Mouse (Mus musculus) embryonic fibroblast, embryonic 13.5 days (primary cell): ENCODE measurements around the gene Eef1akmt3. TPM values are rescaled to one million over a fixed set of nuclear protein-coding genes. Genes with fewer than 3 reads are reported as not detected.
"Not testable (repeated sequence)": the region's sequence is repeated elsewhere in the genome, so short reads cannot be mapped to it uniquely, and the experiment has no call there.

Source experiments
- H3K27ac ChIP-seq: 2 replicates; pipeline ENCODE4 v1.5.1; 2012; ENCODE audit warnings: low read length, control low read depth, inconsistent platforms; ENCODE audit not compliant: insufficient read depth
- H3K4me1 ChIP-seq: 2 replicates; pipeline ENCODE4 v1.6.1; 2011; ENCODE audit warnings: low read length; ENCODE audit not compliant: control insufficient read depth, insufficient read depth
- H3K4me3 ChIP-seq: 2 replicates; pipeline ENCODE4 v1.5.1; 2011; ENCODE audit warnings: mild to moderate bottlenecking, control low read depth, low read length; ENCODE audit not compliant: insufficient read depth
- CTCF ChIP-seq: IDR thresholded peaks from 2 replicates; pipeline ENCODE4 v1.5.1; 2011; ENCODE audit warnings: mild to moderate bottlenecking, control low read depth, low read length, moderate library complexity, borderline replicate concordance; ENCODE audit not compliant: insufficient read depth
- POLR2A ChIP-seq: IDR thresholded peaks from 2 replicates; pipeline ENCODE4 v1.6.1; 2011; ENCODE audit warnings: low read depth, mild to moderate bottlenecking, control low read depth, low read length, moderate library complexity
- polyA plus RNA-seq: library from polyadenylated mRNA; stranded (reverse); fragments of >200 nt; gene quantifications from 2 replicates; pipeline ENCODE4 v1.2.4, GENCODE M21; 2011; ENCODE audit warnings: low read depth; ENCODE audit not compliant: missing spikeins, insufficient read length

Eef1akmt3 gene
- polyA plus RNA-seq, 1 experiment, result 3.7 TPM

DNA sequence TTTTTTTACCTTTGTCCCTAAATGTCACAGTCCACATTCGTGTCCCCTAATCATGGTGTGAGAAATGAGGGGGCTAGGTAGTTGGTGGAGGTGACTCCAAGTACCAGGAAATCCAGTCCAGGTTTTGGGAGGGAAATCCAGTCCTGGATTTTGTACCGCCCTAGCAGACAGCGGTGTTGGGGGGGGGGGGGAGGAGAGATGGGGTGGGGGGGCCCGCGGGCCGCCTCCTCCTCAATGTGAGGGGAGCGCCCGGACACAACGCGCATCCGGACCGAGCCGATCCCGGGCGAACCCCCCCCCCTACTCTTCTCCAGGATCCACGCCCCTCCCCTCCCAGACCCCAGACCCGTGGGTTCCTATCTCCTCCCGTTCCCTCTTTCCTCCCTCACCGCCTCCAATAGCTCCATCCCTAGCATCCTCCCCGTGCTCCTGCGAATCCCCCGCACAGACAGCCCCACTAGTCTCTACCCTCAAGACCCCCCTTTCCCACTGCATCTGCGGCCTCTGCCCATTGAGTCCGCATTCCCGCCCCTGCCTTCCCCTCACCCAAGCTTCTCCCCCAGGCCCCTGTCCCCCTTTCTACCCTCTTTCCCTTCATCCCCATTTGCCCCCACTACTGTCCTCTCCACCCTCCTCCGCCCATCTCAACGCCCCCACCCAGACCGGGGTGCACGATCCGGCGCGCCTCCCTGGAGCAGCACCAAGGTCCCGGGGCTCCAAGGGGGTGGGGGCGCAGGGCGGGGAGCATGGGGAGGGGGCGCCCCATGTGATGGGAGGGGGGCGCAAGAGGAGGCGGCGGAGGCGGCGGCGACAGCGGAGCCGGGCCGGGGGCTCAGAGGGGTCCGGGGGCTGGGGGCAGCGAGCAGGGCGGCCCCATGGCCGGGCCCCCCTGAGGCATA lies 37.6 kb upstream of the Eef1akmt3 start:
- H3K27ac ChIP-seq, result no peak overlapping the region
- H3K4me1 ChIP-seq, result 0 out of 2 replicates have a peak, but pooled peaks cover 1% of the 10 kb centered on the region

DNA sequence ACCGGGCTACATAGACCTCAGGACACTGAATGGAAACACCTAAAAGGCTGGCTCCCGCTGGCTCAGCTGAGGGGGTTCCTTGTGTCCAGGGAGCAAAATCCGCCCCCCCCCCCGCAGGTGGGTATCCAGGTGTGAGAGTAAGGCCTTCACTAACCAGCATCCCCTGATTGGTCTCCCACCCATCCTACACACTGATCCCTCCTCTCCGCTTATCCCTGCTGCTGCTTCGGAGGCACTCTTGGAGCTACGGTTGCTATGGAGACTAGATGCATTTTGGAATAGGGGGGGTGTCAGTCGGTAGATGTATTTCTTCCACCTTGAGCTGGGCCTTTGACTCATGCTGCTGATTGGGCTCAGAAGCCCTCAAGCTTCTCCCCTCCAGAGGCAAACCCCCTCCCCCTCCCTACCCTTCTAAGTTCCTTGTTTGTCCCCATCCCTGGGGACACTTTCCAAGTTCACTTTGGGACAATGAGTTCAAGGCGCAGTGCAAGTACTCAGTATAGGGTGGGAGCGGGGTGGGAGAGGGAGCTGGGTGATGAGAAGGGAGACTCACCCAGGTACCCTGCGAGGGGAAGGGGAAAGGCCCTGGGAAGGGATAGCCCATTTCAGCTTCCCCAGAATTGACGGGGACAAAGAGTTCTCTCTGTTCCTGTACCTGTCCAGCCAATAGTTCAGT lies 36.8 kb upstream of the Eef1akmt3 start:
- Histone ChIP-seq H3K27ac (no peak overlapping the region), H3K4me3 (no peak overlapping the region), H3K4me1 (0 out of 2 replicates have a peak, but pooled peaks cover 1% of the 10 kb centered on the region)
- TF ChIP-seq POLR2A (no peak), CTCF (no peak)

More for the DNA sequence above, 37.6 kb upstream of the Eef1akmt3 start:
- TF ChIP-seq CTCF, result no peak
- no peak for TF ChIP-seq POLR2A
- H3K4me3 ChIP-seq, result peak overlapping the region; percentile 7; the same call in 1 of the 2 replicates

- Histone ChIP-seq H3K27ac (no peak overlapping the region), H3K4me1 (0 out of 2 replicates have a peak, but pooled peaks cover 1% of the 10 kb centered on the region), H3K4me3 (no peak overlapping the region)
- no peak for TF ChIP-seq POLR2A
- no peak for TF ChIP-seq CTCF
These were observed 36.2 kb upstream of the Eef1akmt3 start for GRCm38 (mm10) chr10:127077515-127077914.

DNA sequence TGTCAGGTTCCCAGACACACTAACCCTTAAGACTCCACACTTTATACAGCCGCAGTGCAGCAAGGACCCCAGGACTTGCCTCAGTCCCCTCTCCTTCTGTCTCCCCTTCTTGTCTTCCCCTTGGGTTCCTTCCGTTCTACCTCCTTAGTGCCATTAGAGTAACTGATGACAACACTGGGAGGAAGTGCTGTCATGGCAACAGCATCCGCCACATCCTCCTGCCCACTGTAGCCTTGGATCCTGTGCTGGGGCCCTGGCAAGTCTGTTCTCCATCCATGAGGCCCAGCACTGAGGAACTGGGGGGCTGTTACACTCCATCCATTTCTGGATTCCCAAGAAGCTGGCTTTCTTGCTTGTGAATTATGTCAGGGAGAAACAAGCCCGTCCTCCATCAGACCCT lies 34.8 kb upstream of the Eef1akmt3 start:
- TF ChIP-seq POLR2A (no peak), CTCF (no peak)
- H3K4me1 ChIP-seq, result 0 out of 2 replicates have a peak, but pooled peaks cover 1% of the 10 kb centered on the region
- no peak overlapping the region for H3K27ac ChIP-seq
- H3K4me3 ChIP-seq, result no peak overlapping the region

DNA sequence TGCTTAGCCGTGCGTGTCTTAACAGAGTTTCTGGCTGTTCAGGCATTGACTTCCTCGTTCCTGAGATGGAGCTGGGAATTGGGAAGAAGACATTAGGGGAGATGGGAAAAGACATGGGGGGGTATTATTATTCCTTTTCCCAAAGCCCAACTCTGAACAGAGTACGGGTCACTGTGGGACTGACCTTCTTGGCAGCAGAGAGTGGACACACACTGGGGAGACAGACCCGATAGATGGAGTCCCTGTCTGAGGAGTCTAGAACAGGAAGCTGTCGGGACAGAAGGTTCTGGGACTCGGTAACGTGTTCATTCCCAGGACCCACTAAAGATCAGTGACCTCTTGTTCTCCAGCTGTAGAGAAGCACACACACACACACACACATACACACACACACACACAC lies 34.3 kb upstream of the Eef1akmt3 start:
- Histone ChIP-seq H3K27ac (no peak overlapping the region), H3K4me1 (0 out of 2 replicates have a peak, but pooled peaks cover 1% of the 10 kb centered on the region), H3K4me3 (no peak overlapping the region)
- no peak for TF ChIP-seq CTCF
- no peak for TF ChIP-seq POLR2A

GRCm38 (mm10) chr10:127075080-127075479 lies 33.8 kb upstream of the Eef1akmt3 start, which contains the start of gene Agap2:
Agap2 (plus strand) TSS chr10:127075284.
- Histone ChIP-seq H3K4me1 (0 out of 2 replicates have a peak, but pooled peaks cover 1% of the 10 kb centered on the region), H3K27ac (no peak within 1 kb of the TSS), H3K4me3 (no peak within 1 kb of the TSS)
- no peak for TF ChIP-seq POLR2A
- no peak for TF ChIP-seq CTCF

DNA sequence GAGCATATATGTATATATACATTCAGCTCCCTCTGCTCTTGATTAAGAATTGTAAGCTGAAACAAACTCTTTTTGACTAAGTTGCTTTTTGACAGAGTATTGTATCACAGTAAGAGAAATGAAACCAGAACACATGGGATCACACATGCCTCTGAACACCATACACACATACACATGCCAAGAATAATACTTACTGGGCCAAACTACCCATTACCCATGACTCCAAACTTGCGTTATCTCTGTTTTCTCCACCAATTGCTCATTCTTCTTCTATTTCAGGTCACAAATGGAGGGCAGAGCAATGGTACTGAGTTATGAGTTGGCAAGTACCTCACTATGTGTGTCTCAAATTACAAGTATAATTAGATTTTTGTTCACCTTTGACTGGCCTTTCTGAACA lies 32.7 kb upstream of the Eef1akmt3 start:
- Histone ChIP-seq H3K4me3 (no peak overlapping the region), H3K4me1 (0 out of 2 replicates have a peak, but pooled peaks cover 1% of the 10 kb centered on the region), H3K27ac (no peak overlapping the region)
- no peak for TF ChIP-seq CTCF
- no peak for TF ChIP-seq POLR2A

GRCm38 (mm10) chr10:127072969-127073368 lies 31.7 kb upstream of the Eef1akmt3 start:
- not testable (repeated sequence) for H3K27ac ChIP-seq, H3K4me1 ChIP-seq, H3K4me3 ChIP-seq

DNA sequence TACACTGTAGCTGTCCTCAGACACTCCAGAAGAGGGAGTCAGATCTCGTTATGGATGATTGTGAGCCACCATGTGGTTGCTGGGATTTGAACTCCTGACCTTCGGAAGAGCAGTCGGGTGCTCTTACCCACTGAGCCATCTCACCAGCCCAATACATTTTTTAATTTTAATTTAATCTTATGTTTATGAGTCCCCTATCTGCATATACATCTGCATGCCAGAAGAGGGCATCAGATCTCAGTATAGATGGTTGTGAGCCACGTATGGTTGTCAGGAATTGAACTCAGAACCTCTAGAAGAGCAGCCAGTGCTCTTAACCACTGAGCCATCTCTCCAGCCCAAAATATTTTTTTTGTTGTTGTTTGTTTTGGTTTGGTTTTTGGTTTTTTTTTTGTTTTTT lies 31.0 kb upstream of the Eef1akmt3 start:
- H3K4me3 ChIP-seq, H3K27ac ChIP-seq, H3K4me1 ChIP-seq: not testable (repeated sequence)

DNA sequence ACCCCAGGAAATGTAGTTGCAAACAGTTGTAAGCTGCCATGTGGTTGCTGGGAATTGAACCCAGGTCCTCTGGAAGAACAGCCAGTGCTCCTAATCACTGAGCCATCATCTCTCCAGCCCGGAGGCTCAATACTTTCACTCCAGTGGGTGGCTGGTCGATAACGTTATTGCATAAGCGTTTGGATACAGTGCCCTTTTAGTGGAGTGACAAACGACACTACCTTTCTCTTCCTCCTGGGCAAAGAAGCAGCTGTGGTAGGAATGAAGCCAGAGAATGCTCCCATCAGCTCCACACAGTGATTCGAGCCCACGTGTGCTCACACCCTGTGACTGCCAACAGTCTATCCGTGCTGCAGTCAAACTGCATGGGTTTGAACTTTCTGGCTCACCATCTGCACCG lies 29.9 kb upstream of the Eef1akmt3 start:
- TF ChIP-seq CTCF (no peak), POLR2A (no peak)
- peaks cover 5% of the 10 kb centered on the region; the same call in 1 of the 2 replicates for H3K4me1 ChIP-seq
- no peak overlapping the region for H3K27ac ChIP-seq
- H3K4me3 ChIP-seq, result 0 out of 2 replicates have a peak overlapping the region, but pooled peaks have one; percentile 10
